Mouse (Mus musculus) right cerebral cortex, postnatal 10 days (tissue): ENCODE data around the gene Slc2a4.
"Not testable (repeated sequence)": the region's sequence is repeated elsewhere in the genome, so short reads cannot be mapped to it uniquely, and the experiment has no call there.

ENCODE experiments used
- DNase-seq, 2 experiments: peaks; one replicate each; pipeline ENCODE4 v3.0.0; 2021; ENCODE audit warnings: low spot score in 2 of 2

Slc2a4 gene

DNA sequence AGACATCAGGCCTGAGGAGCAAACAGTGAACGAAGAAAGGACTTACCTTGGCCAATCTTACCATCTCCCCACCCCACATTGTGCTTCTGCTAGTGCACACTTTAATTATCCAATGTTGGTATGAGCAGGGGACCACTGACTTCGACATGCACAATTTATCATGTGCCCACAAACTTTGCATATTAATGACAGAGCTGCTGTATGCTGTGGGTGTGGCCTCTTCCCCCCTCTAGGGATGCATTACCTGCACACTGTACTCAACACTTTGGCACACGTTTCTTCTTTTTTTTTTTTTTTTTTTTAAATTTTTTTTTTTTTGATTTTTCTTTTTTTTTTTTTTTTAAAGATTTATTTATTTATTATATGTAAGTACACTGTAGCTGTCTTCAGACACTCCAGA, 22.8 kb upstream of the Slc2a4 start:
- DNase-seq, result no peak

DNA sequence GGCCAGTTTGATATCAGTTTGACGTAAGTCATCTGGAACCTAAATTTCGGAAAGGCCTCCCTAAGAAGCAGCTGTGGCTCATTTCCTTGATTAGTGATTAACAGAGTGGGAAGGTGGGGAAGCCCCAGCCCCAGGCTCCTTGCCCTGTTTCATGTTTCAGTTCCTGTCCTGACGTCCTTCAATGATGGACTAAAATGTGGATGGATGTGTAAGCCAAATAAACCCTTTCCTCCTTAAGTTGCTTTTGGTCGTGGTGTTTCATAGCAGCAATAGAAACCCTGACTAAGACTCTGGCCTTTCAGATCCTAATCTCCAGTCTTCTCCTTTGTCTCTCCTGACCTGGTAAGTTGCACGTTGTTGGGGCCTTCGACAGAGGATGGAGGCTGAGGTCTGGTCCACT, 22.2 kb upstream of the Slc2a4 start:
- DNase-seq, result no peak

DNA sequence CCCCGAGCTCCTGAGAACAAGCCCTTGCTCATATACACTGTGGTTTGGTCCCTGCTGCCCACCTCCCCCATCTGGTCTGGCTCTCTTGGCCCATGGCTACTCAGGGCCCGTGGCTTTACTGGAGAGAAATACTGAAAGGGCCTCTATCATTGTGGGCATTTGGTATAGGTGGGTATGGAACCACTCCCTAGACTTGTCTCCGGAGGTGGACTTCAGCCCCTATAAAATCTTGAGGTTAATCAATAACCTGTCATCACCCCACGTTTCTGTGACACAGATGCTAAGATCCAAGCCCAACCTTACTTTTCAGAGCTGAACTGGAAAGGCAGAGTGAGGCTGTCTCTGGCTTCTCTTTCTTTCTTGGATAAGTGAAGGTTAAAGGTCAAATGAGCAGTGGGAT, 20.8 kb upstream of the Slc2a4 start:
- no peak for DNase-seq

DNA sequence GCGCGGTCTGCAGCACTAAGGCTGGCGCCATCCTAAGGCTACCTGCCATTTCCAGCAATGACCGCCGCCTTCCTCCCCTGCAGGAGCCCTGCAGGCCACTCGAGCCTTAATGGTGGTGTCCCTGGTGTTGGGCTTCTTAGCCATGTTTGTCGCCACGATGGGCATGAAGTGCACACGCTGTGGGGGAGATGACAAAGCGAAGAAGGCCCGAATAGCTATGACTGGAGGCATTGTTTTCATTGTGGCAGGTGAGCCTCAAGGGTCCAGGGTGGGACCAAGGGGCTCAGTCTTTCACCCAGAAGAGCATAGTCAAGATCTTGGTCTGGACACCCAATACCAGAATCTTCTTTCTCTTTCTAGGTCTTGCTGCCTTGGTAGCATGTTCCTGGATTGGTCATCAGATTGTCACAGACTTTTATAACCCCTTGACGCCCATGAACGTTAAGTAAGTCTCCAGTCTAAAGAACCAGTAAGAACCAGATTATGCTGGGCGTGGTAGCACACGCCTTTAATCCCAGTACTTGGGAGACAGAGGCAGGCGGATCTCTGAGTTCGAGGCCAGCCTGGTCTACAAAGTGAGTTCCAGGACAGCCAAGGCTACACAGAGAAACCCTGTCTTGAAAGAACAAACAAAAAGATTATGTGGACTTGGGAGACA, 19.0 kb upstream of the Slc2a4 start:
- no peak for DNase-seq

DNA sequence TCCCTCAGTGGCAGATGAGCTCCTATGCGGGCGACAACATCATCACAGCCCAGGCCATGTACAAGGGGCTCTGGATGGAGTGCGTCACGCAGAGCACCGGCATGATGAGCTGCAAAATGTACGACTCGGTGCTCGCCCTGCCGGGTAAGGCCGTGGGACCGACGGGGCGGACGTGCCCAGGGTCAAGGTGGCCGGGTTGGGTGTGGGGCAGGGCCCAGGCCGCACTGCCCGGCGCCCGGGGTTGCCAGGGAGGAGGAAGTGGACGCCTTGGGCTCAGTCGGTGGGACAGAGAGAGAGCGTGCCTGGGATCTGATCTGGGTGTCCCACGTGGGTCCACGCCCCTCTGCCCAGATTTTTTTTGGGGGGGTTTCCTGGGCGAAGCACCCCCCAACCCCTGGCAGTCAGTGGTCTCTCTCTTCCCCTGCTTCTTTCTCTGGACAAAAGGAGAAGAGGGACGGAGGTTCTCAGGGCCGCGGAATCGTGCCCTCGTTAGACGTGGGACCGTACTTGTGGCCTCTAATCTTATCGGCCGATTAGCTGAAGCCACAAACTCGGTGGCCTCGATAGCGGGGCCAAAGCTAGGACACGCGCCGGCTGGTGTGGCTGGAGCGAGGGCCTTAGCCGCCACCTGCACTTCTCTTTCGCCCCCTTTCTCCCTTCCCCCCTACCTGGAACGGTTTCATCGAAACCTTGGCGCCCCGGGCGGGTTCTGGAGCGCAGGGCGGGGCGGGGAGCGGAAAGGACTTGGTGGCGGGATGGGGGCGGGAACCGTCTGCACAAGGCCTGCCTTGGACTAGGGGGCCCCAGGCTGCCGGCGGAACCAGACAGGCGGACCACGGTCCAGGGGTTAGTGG, 18.2 kb upstream of the Slc2a4 start:
- no peak for DNase-seq

DNA sequence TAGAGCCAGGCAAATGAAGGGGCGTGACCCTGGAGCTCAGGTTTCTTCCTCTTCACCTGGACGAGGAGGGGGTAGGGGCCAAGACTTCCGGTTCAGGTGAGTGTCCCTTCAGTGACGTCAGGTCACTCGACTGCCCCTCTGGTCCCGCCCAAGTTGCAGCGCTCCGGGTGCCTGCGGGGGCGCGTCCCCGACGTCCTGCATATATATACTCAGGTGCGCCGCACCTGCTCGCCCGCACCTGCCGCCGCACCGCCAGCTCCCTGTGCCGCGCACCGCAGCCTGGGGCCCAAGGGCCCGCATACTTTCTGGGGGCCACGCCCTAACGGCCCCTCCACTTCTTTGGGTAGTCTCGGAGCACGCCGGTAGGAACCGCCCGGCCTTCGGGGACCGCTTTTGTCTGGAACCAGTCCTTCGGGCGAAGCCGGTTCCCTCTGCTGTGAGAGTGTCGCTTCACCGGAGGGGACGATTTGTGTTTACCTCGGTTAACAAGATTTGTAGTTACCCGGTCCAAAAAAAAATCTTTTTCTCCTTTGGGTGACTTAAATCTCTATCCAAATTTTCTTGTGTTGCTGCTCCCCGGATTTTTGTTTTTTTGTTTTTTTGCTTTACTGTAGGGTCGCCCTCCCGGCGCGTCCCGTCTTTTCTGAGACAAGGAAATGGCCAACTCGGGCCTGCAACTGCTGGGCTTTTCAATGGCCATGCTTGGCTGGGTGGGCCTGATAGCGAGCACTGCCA, 17.4 kb upstream of the Slc2a4 start:
- no peak for DNase-seq

DNA sequence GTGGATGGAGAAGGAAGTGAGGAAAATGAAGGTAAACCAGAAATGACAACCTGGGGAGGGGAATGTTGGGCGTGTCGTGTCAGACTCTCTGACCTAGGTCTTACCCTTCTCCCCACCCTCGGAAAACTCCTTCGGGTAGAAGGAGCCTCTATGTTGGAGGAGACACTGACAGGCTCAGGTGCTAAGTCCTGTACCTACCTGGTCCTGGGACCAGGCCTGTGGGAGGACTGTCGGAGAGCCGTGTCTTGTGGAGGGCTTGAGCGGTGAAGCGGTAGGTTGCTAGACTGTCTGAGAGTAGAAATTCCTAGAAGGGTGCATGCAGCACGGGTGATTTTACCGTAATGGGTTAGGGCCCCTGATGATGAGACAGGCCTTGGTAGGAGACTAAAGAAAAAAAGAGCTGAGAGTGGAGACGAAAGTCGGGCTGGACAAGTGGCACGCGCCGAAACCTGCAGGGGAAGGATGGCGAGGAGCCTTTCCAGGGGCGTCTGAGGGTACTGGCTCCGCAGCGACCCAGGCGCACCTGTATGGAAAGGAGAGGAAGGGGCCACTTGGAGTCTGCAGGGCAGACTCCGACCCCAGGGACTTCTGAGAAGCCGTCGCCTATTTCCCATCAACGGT, 16.8 kb upstream of the Slc2a4 start, which contains the start of gene Cldn7:
TSS of gene Cldn7 (plus strand) at position 130 of the 621 bp plus-strand sequence.
- DNase-seq, result no peak

DNA sequence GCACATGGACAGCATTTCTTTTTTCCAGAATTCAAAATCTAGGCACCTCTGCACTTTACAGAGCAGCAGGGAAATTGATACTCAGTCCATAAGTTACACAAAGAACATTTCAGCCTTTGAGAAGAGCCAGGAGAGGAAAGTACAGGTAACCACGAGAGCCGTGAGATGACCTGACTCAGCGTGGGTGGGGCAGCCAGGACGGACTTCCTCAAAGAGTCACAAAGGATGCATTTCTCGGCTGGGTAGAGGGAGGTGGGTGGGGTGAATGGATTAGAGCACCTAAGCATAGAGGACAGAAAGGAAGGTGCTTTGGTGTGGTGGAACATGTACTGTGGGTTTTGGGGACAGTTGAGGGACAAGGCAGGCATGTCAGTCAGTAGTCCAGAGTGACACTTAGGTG, 13.9 kb upstream of the Slc2a4 start:
- no peak for DNase-seq

DNA sequence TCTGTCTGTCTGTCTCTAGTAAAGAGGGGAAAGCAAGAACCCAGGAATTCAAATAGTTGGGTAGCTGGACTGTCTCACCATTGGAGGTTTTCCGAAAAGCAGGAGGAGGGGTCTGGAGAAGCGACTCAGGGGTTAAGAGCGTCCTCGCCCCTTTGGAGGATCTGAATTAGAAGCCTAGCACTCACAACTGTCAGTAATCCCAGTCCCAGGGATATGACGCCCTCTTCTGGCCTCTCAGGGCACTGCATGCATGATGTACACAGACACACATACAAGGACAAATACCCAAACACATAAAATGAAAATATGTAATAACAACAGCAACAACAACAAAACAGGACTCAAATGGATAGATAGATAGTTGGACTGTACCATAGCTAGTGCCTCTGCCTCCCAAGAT, 12.6 kb upstream of the Slc2a4 start:
- DNase-seq, result no peak

DNA sequence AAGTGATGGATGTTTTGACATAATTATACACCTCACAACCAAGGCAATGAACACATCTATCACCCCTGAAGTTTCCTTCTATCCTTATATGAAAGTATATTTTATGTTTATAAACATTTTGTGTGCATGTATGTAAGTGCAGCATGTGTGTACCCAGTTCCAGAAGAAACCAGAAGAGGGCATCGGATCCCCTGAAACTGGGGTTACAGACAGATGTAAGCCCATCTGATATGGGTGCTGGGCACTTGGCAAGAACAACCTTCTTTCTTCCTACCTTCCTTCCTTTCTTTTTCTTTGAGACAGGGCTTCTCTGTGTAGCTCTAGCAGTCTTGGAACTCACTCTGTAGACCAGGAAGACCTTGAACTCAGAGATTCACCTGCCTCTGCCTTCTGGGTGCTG, 8.2 kb upstream of the Slc2a4 start:
- no peak for DNase-seq

DNA sequence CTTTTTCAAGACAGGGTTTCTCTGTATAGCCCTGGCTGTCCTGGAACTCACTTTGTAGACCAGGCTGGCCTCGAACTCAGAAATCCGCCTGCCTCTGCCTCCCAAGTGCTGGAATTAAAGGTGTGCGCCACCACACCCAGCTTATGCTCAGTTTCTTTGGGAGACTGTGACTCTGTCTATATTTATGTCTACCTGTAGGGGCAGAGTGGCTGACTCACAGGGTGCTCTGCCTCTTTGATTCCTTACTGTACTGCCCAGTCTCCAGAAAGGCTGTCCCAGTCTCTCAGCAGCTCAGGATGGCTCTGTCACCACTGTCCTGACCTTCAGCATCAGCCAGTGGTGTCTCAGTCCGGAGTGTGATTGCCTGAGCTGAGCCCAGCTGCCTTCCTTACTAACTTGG, 7.6 kb upstream of the Slc2a4 start:
- not testable (repeated sequence) for DNase-seq

DNA sequence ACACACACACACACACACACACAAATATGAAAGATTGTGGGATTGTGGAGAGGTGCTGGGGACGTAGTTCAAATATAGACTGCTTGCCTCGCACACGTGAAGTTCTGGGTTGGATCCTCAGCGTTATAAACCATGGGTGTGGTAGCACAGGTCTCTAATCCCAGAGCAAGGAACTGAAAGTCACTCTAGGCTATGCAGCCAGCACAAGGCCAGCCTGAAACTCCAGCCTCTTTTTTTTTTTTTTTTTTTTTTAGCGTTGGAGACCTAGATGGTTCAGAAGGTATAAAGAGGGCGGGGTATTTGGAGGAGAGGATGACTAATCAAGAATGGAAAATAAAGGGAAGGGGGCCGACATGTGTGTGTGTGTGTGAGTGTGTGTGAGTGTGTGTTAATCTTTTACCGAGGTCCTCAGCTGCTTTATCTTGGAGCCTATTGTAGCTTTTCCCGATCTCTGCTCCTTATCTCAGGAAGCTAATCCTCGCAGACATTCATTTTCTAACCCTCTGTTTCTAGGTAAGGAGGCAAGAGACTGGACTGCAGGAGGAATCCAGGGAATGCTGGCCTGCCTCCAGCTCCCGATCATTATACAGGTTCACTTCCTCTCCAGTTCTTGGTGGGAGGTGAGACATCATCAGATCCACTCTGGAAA, 5.4 kb upstream of the Slc2a4 start:
- DNase-seq, result no peak

DNA sequence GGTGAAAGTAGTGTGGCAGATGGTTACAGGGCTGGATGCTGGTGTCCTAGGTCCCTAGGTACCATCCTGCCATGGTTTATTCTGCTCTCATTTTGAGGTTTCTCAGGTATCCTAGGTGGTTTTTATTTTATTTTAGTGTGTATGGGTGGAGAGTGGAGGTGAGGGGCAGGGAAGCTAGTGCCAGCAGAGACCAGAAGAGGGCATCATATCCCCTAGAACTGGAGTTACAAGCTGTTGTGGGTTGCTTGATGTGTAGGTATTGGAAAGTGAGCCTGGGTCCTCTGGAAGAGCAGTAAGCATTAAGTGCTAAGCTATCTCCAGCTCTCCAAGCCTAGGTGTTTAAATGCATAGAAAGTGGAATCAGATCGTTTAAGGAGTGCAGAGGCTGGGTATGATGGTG, 4.3 kb upstream of the Slc2a4 start:
- DNase-seq, result no peak

DNA sequence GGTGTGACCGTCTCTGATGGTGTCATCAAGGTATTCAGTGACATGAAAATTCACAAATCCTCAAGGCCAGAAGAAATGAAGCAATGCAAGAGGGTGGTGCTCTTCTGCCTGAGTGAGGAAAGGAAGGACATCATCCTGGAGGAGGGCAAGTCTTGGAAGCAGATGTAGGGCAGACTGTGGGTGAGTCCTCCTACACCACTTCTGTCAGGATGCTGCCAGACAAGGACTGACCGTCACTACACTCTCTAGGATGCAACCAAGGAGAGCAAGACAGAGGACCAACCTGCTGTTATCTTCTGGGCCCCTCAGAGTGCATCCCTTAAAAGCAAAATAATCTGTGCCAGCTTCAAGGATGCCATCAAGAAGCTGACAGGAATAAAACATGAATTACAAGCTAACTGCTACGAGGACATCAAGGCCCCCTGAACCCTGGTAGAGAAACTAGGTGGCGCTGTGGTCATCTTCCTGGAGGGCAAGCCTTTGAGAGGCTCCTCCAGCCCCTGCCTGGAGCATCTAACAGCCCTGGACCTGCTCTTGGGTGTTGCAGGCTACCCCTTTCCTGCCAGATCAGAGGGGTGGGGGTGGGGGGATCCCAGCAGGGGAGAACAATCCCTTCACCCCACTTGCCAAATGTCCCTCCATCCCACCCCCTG, 2.9 kb upstream of the Slc2a4 start:
- no peak for DNase-seq

DNA sequence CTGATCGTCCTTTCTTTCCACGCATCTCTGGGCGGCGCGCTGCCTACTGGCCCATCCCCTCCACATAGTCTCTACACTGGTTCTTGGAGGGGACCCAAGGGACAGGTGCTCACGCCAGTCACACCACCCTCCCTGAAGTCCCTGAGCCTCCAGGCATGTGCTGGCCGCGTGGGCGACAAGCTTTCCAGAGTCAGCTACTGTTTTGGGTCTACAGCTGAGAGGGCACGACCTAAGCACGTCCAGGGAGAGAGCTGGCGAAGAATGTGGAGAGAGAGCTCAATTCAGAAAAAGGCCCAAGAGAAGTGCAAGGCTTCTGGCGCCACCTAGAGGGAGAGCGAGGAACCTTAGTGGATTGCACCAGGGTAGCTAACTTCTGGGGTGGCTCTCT, 769 bp upstream of the Slc2a4 start:
- peak; percentile 78 to 82 for DNase-seq

DNA sequence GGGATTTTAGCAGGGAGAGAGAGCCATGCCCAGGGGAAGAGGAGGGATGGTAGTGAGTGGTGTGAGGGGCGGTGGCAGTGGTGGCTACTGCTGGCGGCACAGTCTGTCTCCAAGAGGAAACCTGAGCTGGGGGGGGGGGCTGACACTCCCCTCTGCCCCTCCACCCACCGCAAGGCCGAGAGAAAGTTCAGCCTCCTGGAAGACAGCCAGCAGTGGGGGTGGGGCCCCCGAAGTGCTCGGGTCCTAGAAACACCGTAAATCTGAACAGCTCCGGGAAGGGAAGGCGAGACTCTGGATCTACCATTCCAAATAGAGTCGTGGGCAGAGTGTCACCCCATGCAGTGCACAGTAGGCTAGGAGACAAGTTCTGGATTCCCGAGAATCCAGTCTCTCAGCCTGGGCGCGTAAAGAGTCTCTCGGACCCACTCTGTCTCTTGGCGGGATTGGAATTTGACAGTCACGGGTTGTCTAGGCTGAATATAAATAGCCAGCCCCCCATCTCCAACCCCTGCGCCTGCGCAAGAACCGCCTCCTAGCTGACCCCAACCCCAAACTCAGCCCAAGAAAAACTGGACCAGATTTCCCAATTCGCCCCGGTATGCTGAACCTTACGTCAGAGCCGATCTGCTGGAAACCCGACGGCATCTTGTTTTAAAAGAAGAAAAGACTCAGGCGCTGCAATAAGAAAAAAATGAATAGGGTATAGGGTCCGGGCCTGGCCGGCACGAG, 487 bp downstream of the Slc2a4 start:
- no peak for DNase-seq

DNA sequence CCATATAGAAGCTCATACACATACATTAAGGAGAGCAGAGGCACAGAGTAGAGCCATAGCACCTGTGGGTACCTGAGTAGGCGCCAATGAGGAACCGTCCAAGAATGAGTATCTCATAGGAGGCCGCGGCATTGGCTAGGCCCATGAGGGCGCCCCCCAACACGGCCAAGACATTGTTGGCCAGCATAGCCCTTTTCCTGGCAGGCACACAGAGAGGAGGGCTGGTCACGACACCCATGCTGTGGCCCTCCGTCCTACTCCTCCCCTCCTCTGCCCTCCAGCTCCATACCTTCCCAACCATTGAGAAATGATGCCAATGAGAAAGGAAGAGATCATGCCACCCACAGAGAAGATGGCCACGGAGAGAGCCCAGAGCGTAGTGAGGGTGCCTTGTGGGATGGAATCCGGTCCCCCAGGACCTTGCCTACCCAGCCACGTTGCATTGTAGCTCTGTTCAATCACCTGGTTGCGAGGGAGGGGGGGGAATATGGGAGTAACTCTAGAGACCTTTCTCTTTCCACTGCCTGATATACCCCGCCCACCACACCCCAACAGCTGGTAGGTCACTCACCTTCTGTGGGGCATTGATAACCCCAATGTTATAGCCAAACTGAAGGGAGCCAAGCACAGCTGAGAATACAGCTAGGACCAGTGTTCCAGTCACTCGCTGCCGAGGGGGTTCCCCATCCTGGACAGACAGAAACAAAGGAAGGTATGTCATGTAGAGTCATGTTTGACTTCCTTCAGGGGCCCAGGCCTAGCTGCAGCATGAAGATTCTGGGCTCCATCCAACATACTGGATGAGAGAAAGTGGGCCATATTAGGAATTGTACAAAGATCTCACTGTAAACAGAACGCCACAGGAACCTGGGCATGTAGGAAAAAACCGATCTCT, 1.7 kb downstream of the Slc2a4 start:
- DNase-seq, result no peak

DNA sequence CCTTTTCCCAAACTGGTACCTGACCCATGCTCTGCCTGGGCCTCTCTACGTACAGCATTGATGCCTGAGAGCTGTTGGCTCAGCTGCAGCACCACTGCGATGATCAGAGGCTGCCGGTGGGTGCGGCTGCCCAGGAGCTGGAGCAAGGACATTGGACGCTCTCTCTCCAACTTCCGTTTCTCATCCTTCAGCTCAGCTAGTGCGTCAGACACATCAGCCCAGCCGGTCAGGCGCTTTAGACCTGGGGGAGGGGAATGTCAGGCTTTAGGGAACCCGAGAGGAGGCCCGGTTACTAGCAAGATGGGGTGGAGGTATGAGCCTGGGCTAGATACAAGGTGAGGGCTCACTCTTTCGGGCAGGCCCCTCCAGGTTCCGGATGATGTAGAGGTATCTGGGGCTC, 2.8 kb downstream of the Slc2a4 start:
- DNase-seq, result no peak

DNA sequence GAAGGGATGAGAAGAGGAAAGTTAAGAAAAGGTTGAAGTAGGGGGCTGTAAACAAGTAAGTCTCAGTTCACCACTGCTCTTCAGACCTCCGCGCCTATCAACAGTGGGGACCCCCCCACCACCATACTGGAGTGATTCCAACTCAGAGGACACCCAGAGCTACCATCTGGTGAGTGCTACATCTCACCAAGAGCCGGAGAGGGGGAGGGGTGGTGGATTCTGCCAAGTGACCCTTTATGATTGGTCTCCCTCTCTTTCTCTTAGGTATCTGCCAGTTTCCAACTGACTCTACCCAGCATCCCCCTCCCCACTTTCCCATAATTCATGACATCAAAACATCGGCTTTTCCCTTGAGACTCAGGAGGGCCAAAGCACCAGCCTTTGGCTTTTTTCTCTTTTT, 7.0 kb downstream of the Slc2a4 start:
- DNase-seq, result no peak

DNA sequence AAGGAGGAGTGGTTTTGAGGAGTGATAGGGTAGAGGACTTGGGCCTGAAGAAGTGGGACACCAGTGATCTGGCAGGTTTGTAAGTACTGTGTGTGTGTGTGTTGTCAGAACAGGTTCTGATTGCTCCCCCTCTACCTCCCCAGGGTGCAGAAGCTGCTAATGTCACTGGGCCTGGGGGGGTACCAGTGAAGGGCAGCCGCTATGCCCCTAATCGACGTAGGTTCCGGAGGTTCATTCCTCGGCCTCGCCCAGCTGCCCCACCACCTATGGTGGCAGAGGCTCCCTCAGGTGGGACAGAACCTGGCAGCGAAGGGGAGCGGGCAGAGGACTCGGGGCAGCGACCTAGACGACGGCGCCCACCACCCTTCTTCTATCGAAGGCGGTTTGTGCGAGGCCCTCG, 8.3 kb downstream of the Slc2a4 start:
- no peak for DNase-seq
